Mouse (Mus musculus) regulatory T cell (primary cell): ENCODE data around the gene Copg1.

ENCODE experiments used
- in situ Hi-C: fragments of 300-600 bp; cut with MboI, MseI; formaldehyde crosslinking; loops from one replicate; pipeline ENCODE4 v1.15.1; 2025; ENCODE audit warnings: high pct_unique_total_duplicates

Copg1 gene

GRCm38 (mm10) chr6:87887594-87888233 is at the start of gene Copg1:
TSS of gene Copg1 (plus strand) at chr6:87887814.
- in situ Hi-C loops: no loop called here

GRCm38 (mm10) chr6:87838551-87839197 is 48.9 kb upstream of the Copg1 start, which contains the start of gene Isy1:
TSS of gene Isy1 (minus strand) at chr6:87838798.
- in situ Hi-C loops: no loop called here

- in situ Hi-C loops: no loop called here
These were observed 47.7 kb upstream of the Copg1 start for GRCm38 (mm10) chr6:87839797-87840341.

GRCm38 (mm10) chr6:87841635-87842034 is 46.0 kb upstream of the Copg1 start:
- in situ Hi-C loops: no loop called here

- in situ Hi-C loops: no loop called here
These were observed 45.4 kb upstream of the Copg1 start for GRCm38 (mm10) chr6:87842254-87842653.

GRCm38 (mm10) chr6:87845031-87845695 is 42.5 kb upstream of the Copg1 start:
- in situ Hi-C loops: no loop called here

- in situ Hi-C loops: no loop called here
These were observed 40.8 kb upstream of the Copg1 start for GRCm38 (mm10) chr6:87846813-87847212.

GRCm38 (mm10) chr6:87849780-87850154 is 37.8 kb upstream of the Copg1 start:
- in situ Hi-C loops: no loop called here

GRCm38 (mm10) chr6:87850155-87850899 is 37.3 kb upstream of the Copg1 start:
- in situ Hi-C loops: no loop called here

GRCm38 (mm10) chr6:87850900-87851614 is 36.6 kb upstream of the Copg1 start, which contains the start of gene Cnbp:
TSS of gene Cnbp (minus strand) at chr6:87851106.
- in situ Hi-C loops: no loop called here

GRCm38 (mm10) chr6:87851871-87852270 is 35.7 kb upstream of the Copg1 start:
- in situ Hi-C loops: no loop called here

GRCm38 (mm10) chr6:87853446-87853845 is 34.2 kb upstream of the Copg1 start:
- in situ Hi-C loops: no loop called here

- in situ Hi-C loops: no loop called here
These were observed 30.5 kb upstream of the Copg1 start for GRCm38 (mm10) chr6:87857071-87857470.

GRCm38 (mm10) chr6:87866211-87866610 is 21.4 kb upstream of the Copg1 start:
- in situ Hi-C loops: no loop called here

GRCm38 (mm10) chr6:87867256-87867655 is 20.4 kb upstream of the Copg1 start:
- in situ Hi-C loops: no loop called here

GRCm38 (mm10) chr6:87868871-87869506 is 18.6 kb upstream of the Copg1 start:
- in situ Hi-C loops: no loop called here

GRCm38 (mm10) chr6:87870440-87870839 is 17.2 kb upstream of the Copg1 start:
- in situ Hi-C loops: no loop called here

GRCm38 (mm10) chr6:87871240-87871639 is 16.4 kb upstream of the Copg1 start:
- in situ Hi-C loops: no loop called here

- in situ Hi-C loops: no loop called here
These were observed 14.5 kb upstream of the Copg1 start for GRCm38 (mm10) chr6:87873104-87873503.

GRCm38 (mm10) chr6:87873963-87874362 is 13.7 kb upstream of the Copg1 start:
- in situ Hi-C loops: no loop called here

- in situ Hi-C loops: no loop called here
These were observed 12.5 kb upstream of the Copg1 start for GRCm38 (mm10) chr6:87875083-87875482.
